Mouse (Mus musculus) heart, adult 2 months (tissue): Measurements from ENCODE around the gene Bcdin3d.

Experiments
- CTCF ChIP-seq: fragments of 200-600 bp; IDR thresholded peaks from 2 replicates; pipeline ENCODE4 v1.8.1; 2022; ENCODE audit warnings: antibody characterized with exemption, mild to moderate bottlenecking, moderate library complexity
- EP300 ChIP-seq: fragments of 200-500 bp; IDR thresholded peaks from 2 replicates; pipeline ENCODE4 v1.6.1; 2011; ENCODE audit warnings: low read depth, low read length, control low read depth; ENCODE audit not compliant: insufficient read depth
- POLR2A ChIP-seq: fragments of 200-500 bp; IDR thresholded peaks from 2 replicates; pipeline ENCODE4 v1.6.1; 2011; ENCODE audit warnings: mild to moderate bottlenecking, low read depth, low read length, control low read depth; ENCODE audit not compliant: insufficient read depth

- TF ChIP-seq CTCF (no peak), POLR2A (no peak), EP300 (no peak)
Observed at GRCm38 (mm10) chr15:99502311-99502831, 27.8 kb upstream of the Bcdin3d start.
